Mouse (Mus musculus): ENCODE results near the gene 1700113H08Rik. TPM values are rescaled to one million over a fixed set of nuclear protein-coding genes. Genes with fewer than 3 reads are reported as not detected.

The 1700113H08Rik gene
- polyA plus RNA-seq, 1 experiment = not detected

DNA sequence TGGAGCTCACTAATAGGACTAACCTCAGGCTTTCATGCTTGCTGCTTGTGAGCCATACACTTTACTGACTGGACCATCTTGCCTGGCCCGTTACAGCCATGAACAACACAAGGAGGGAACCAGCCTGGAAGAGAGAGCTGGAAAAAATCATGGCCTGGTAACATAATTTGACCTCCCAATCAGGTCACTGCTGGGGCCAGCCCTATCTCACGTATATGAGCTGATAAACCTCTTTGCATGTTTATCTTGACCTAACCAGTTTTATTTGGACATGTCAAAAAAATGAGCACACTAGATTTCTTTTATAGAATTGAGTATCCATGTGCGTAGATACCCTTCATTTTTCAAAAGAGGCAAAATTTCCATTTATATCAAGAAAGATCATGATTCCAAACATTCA lies 213.9 kb downstream of the 1700113H08Rik start:
- no peak for DNase-seq
- Histone ChIP-seq H3K27ac (ENCODE audit: insufficient read depth, low read depth, low read length) (no peak overlapping the region), H3K4me1 (ENCODE audit: control insufficient read depth, insufficient read depth, low read length) (no peaks in the 10 kb centered on the region), H3K4me3 (ENCODE audit: insufficient read depth, low read depth, low read length) (no peak overlapping the region), H3K36me3 (ENCODE audit: control insufficient read depth, insufficient read depth, low read length) (no peaks in the 10 kb centered on the region), H3K27me3 (replicated peaks; ENCODE audit: control insufficient read depth, insufficient read depth, low read length) (no peaks in the 10 kb centered on the region; the same call in 1 of the 2 replicates)
- TF ChIP-seq POLR2A (IDR thresholded peaks at IDR 0.05; ENCODE audit: low read depth, low read length) (no peak), CTCF (conservative IDR thresholded peaks at IDR 0.05; ENCODE audit: insufficient read depth, insufficient read length, low read depth, low read length) (no peak)
- WGBS = 61% methylated on average over 3 of the region's 3 CpGs

DNA sequence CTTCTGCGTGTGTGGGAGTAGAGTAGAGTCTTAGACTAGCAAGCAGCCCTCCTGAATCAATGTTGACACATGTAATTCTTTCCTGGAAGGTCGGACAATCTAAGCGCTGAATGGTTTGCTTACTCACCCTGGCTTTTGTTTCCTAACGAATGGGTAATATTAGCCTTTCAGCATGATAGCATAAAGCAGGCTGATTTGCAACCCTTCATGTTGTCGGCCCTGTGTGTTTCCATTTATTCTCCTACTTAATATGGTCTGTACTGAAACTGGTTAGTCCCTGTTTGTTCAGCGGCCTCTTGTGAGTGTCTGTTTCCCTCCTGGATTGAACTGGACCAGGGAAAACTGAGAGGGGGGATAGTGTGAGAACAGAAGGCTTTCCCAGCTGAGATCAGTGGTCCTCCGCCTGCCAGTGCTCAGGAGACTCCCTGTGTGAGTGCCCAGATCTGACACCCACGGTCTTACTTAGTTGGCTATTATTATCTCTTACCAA lies 214.3 kb downstream of the 1700113H08Rik start:
- TF ChIP-seq CTCF (conservative IDR thresholded peaks at IDR 0.05; ENCODE audit: insufficient read depth, insufficient read length, low read depth, low read length) (no peak), POLR2A (IDR thresholded peaks at IDR 0.05; ENCODE audit: low read depth, low read length) (no peak)
- 32% methylated on average over 8 of the region's 8 CpGs for WGBS
- no peaks in the 10 kb centered on the region; the same call in 1 of the 2 replicates for H3K27me3 ChIP-seq (replicated peaks; ENCODE audit: control insufficient read depth, insufficient read depth, low read length)

DNA sequence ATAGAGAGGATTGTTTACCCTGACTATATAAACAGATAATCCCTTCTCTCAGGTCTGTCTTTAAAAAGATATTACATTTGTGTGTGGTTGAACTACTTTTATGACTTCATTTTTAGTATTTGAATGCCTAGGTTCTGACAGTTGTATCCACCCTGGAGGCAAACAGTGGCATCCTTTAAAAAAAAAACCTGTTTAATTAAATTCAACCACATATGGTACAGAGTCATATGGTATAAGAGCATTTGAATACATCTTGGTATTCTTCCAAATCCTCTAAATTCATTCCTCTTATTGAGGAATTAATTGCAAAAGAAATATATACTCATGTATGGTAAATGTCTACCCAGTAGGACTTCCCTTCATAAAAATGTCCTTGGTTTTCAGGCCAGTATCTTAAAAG lies 217.2 kb downstream of the 1700113H08Rik start:
- H3K4me3 ChIP-seq (ENCODE audit: insufficient read depth, low read depth, low read length) = no peak overlapping the region
- H3K27ac ChIP-seq (ENCODE audit: insufficient read depth, low read depth, low read length) = no peak overlapping the region
- DNase-seq = no peak
- no peaks in the 10 kb centered on the region for H3K4me1 ChIP-seq (ENCODE audit: control insufficient read depth, insufficient read depth, low read length)
- TF ChIP-seq POLR2A (IDR thresholded peaks at IDR 0.05; ENCODE audit: low read depth, low read length) = no peak
- no peak for TF ChIP-seq CTCF (conservative IDR thresholded peaks at IDR 0.05; ENCODE audit: insufficient read depth, insufficient read length, low read depth, low read length)
- no peaks in the 10 kb centered on the region; the same call in 1 of the 2 replicates for H3K27me3 ChIP-seq (replicated peaks; ENCODE audit: control insufficient read depth, insufficient read depth, low read length)
- H3K36me3 ChIP-seq (ENCODE audit: control insufficient read depth, insufficient read depth, low read length) = no peaks in the 10 kb centered on the region

More for the DNA sequence above, 214.3 kb downstream of the 1700113H08Rik start:
- Histone ChIP-seq H3K4me1 (ENCODE audit: control insufficient read depth, insufficient read depth, low read length) (no peaks in the 10 kb centered on the region), H3K4me3 (ENCODE audit: insufficient read depth, low read depth, low read length) (no peak overlapping the region), H3K36me3 (ENCODE audit: control insufficient read depth, insufficient read depth, low read length) (no peaks in the 10 kb centered on the region), H3K27ac (ENCODE audit: insufficient read depth, low read depth, low read length) (no peak overlapping the region)
- DNase-seq = no peak

Other genes with a start within 250 kb of the 1700113H08Rik start
- gene Stab2, start 50.0 kb upstream of the 1700113H08Rik start, polyA plus RNA-seq (2012; rRNA removed) = 15.4 and 20.3 TPM in 2 replicates